Mouse (Mus musculus) megakaryocyte, embryonic 14.5 days (primary cell): Measurements from ENCODE around the gene Fam219a.

Experiments
- FLI1 ChIP-seq: IDR thresholded peaks from 2 replicates; pipeline ENCODE4 v1.6.1; 2012; ENCODE audit warnings: low read length, inconsistent platforms, mixed read lengths
- GATA1 ChIP-seq: IDR thresholded peaks from 3 replicates; pipeline ENCODE4 v1.6.1; 2012; ENCODE audit warnings: mixed read lengths, low read length, inconsistent platforms, borderline replicate concordance

DNA sequence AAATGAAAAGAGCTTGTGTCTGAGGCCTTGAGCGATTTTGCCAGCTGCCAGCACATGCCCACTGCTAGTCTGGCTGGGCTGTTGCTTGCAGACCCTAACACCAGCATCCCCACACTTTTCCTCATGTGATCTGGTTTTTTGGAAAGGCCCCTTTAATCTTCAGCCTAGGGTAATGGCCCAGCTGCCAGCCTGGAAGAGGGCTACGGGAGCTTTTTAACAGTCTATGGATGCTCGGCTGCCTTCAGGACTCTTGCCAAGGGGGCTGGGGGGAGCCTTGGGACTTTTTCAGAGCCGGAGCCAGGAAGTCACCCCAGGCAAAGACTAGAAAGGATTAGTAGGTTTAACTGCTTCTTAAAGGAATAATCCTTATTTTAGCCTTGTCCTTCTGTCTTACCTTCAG, 56.0 kb downstream of the Fam219a start:
- TF ChIP-seq GATA1 = no peak
- no peak for TF ChIP-seq FLI1
